Mouse (Mus musculus): ENCODE measurements around the gene Clic6.

The Clic6 gene

GRCm38 (mm10) chr16:92524651-92525050 lies 39.1 kb downstream of the Clic6 start:
- no peak for DNase-seq (ENCODE audit: low read depth, low spot score)

- no peak for DNase-seq (ENCODE audit: low read depth, low spot score)
Observed at GRCm38 (mm10) chr16:92525919-92526318, 40.4 kb downstream of the Clic6 start.

DNA sequence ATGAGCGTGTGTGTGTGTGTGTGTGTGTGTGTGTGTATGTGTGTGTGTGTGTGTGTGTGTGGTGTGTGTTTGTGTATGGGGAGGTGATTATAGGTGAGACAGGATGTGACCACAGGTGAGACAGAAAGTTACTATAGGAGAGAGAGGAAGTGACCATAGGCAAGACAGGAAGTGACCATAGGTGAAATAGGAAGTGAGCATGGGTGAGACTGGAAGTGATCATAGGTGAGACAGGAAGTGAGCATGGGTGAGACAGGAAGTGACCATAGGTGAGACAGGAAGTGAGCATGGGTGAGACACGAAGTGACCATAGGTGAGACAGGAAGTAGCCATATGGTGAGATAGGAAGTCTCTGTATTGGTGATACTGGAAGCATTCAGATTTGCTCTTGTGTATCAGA lies 49.7 kb downstream of the Clic6 start:
- peak; percentile 13 for DNase-seq (ENCODE audit: low read depth, low spot score)

DNA sequence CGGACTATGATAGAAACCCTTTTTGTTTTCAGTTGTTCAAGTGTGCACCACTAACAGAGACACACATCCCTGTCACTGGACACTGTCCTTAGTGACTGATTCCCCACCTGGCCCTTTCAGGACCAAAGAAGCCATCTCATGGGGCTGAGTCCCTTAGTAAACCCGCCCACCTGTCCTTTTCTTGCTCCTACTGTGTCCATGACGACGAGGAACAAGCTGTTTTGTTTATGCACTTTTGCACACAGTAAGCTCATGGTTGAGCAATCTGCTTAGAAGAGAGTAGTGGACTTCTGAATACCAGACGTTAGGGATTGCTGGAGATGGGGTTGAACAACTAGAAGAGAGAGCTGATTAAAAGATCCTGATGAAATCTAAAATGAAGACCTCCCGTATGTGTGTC lies 52.8 kb downstream of the Clic6 start:
- no peak for DNase-seq (ENCODE audit: low read depth, low spot score)

DNA sequence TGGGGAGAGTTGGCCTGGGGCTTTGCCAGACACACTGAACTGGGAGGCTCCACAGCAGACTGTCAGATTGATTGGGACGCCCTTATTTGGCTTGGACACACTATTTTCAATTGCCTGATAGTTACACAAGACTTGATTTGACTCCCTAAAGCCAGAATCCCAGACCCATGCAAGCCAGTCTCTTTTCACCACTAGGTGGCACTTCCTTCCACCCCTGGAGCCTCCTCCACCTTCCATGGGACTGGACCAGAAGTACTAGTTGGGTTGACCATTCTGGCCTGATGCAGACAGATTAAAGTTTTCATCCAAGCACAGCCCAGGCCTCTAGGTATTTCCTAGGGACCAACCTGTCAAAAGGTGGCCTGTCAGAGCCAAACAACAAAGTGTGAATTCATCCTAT lies 58.7 kb downstream of the Clic6 start:
- DNase-seq (ENCODE audit: low read depth, low spot score) = no peak

GRCm38 (mm10) chr16:92548651-92549050 lies 63.1 kb downstream of the Clic6 start:
- DNase-seq (ENCODE audit: low read depth, low spot score) = no peak

DNA sequence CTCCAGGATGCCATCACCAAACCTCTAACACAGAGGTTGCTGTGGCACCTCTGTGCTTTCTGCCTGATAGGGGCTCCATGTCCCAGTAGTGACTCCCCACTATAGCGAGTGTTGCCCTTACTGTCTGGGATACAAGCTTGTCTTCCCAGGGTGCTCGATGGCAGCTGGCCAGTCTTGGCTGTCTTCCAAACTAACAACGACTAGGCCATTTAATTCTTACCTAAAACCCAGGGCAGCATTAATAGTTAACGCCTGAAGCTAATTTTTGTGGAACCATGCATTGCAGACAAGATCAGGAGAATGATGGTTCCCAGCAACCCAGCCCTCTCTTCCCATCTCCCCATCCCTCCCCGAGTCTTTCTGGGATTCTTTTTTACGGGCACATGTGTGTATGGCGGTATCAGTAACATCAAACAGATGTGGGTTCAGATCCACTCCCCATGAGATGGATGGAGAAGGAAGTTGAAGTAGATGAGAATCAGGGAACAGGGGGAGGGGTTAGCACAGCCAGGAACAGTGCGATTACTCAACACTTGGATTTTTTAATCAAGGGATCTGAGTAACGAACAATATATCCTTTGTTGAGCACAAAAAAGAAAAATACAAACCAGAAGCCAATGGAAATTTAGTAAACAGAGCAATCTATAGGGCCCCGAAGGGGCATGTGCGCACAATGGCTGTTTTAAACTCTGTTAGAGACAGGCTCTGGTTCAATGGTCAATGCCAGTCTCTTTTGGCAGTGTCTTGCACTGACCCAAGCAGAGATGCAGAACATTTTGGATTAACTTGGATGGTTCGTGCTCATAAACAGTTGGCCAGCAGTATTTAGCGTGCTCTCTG lies 66.0 kb downstream of the Clic6 start:
- no peak for DNase-seq (ENCODE audit: low read depth, low spot score)

DNA sequence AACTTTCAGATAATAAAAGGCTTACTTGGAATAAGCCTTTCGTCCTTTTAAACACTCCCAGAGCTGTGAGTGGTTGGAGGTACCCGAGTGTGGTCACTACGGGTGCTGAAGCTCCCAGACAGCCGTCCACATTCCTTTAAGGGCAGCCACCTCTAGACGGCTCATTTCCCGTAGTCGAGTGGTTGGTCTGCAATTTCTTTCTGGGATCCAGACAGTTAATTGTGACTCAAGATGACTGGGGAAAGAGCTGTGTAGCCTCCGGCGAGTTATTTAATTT lies 66.5 kb downstream of the Clic6 start:
- no peak for DNase-seq (ENCODE audit: low read depth, low spot score)

DNA sequence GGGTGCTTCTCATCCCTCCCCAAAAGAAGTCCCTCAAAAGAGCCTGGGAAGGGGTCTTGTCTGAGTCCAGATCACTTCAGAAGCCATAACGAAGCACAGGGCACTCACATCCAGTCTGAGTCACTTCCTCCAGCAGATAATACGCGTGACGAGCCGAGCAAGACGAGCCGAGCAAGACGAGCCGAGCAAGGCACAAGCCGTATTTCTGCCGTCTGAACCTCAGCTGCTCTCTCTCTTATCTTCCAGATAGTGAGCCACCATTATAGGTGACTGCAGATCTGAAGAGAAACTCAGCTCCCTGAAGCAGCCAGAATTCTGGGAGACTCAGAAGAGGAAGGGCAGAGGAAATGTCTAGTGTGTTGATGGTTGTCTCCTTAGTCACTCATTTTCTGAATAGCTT lies 67.3 kb downstream of the Clic6 start:
- peak; percentile 9 for DNase-seq (ENCODE audit: low read depth, low spot score)

DNA sequence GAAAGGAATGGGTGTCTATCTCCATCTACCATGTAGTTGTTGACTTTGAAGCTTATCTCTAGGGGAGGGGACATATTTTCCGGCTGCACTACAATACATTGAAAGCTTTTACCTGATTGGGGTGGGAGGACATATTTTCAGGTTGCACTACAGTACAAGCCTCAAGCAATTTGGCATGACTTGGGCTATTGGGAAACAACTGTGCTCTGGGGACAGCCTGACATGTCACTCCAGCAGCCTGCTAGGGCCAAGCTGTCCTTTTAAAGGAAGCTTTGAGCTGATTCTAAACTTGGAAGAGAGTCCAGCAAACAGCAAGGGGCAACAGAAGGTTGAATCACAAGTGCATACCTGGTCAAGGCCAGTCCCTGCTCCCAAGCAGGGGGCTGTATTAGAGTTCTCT lies 69.5 kb downstream of the Clic6 start:
- DNase-seq (ENCODE audit: low read depth, low spot score) = no peak

DNA sequence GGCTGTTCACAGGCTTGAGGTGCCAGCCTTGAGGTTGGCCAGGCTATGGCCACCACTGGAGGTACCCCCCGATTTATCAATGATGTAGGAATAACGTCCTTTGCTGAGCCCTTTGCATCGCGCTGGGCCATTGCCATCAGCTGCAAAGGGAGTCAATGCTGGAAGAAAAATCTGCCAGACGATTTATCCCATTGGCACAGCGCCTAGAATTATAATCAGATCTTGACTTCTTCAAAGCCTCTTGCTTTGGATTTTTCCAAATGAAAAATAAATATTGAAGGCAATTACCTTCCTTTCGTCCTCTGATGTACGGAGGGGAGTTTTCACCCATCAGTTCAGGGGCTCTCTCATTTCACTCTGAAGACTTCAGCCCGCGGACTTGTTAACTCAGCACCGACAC lies 79.8 kb downstream of the Clic6 start:
- no peak for DNase-seq (ENCODE audit: low read depth, low spot score)

DNA sequence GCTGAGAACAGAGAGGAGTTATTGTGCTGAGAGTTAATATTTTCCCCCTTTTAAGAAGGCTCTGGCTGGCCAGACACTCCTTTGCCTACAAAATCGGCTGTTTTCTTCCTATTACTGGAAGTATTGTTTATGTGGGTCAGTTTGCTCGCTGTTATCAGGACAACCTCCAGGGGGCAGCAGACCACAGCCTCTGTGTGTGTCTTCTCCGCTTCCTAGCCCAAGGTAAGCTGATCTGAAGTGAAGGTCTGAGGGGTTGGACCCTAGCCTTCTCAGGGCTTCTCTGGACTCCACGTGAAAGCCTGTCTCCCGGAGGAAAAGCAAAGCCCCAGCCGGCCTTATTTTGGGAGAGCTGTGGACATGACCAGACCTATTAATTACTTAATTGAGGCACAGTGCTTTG lies 80.2 kb downstream of the Clic6 start:
- DNase-seq (ENCODE audit: low read depth, low spot score) = peak; percentile 65

DNA sequence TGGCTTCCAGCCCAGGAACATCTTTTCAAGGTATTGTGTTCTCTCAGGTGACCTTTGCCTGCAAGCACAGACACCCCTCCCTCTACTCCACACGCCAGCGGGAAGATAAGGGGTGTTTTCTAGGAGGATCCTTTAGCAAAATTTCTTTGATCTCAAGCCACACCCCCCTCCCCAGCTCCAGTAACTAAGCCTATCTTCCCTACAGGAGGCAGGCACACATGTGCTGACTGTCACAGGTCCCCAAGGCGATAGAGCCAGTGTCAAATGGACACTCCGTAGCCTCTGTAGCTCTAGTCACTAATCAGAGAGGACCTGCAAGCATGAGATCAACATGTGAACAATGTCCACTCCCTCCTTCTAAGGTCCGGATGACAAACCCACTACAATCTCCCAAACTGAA lies 80.6 kb downstream of the Clic6 start:
- DNase-seq (ENCODE audit: low read depth, low spot score) = no peak

DNA sequence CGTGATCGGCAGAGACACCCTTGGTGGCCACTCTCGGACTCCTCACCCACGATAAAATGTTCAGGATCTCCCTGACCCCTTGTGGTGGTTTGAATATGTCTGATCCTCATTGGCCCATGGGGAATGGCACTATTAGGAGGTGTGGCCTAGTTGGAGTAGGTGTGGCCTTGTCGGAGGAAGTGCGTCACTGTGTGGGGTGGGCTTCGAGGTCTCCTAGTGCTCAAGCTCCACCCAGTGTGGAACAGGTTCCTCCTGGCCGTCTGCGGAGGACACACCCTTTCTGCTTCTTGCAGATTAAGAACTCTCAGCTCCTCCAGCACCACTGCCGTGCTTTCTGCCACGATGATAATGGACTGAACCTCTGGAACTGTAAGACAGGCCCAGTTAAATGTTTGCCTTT lies 85.7 kb downstream of the Clic6 start:
- no peak for DNase-seq (ENCODE audit: low read depth, low spot score)

DNA sequence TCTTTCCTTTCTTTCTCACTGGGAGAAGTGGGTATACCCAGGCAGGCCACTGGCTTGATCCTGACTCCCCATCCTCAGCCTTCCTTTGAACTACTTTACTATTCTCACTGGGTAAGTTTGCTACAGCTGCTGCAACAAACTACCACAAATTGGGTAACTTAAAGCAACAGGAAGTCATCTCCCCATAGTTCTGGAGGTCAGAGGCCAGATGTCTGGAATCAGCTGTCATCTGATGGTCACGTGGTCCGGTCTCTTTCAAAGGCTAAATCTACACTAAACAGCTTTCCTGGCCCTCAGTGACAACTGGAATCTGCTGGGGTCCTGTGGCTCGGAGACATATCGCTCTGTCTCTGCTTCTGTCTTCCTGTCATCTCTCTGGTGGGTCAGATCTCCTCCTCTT lies 87.7 kb downstream of the Clic6 start:
- no peak for DNase-seq (ENCODE audit: low read depth, low spot score)

DNA sequence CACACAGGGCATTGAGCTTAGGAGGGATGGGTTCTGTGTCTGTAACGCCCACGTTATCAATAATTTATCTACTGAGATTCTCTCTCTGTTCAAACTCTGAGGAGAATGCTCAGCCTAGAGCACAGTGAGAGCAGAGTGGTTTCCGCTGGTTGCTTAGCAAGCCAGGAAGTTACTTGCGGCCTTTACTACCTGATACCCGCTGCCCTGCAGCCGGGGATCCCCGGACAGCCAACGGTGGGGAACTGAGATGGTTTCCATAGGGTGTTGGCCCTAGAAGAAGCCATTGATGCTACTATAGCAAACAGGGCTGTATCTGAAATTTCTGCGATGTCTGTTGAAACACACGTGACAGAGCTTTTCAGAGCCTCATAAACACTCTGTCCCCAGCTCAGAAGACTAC lies 90.3 kb downstream of the Clic6 start:
- peak; percentile 21 for DNase-seq (ENCODE audit: low read depth, low spot score)

GRCm38 (mm10) chr16:92577381-92577780 lies 91.8 kb downstream of the Clic6 start:
- DNase-seq (ENCODE audit: low read depth, low spot score) = no peak

- DNase-seq (ENCODE audit: low read depth, low spot score) = no peak
Observed at GRCm38 (mm10) chr16:92578915-92579653, 93.5 kb downstream of the Clic6 start.

DNA sequence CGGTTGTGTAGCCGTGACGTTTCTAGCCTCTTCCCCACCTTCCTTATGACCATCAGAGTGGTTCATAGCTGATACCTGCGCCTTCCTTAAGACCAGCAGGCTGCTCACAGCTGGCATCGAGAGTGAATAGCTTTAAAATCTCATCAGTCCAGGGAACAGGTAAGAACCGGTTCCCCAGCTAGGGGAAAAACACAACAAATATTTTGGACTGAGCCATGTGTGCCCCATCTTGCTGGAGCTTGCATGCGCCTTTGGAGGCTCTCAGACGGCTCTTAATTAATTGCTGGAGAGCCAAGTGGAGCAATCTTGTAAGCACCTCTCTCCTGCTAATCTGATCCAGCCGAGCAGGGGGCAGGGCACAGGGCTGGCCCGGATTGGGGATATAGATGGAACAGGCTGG lies 95.4 kb downstream of the Clic6 start:
- DNase-seq (ENCODE audit: low read depth, low spot score) = no peak

- DNase-seq (ENCODE audit: low read depth, low spot score) = no peak
Observed at GRCm38 (mm10) chr16:92581767-92582166, 96.2 kb downstream of the Clic6 start.

DNA sequence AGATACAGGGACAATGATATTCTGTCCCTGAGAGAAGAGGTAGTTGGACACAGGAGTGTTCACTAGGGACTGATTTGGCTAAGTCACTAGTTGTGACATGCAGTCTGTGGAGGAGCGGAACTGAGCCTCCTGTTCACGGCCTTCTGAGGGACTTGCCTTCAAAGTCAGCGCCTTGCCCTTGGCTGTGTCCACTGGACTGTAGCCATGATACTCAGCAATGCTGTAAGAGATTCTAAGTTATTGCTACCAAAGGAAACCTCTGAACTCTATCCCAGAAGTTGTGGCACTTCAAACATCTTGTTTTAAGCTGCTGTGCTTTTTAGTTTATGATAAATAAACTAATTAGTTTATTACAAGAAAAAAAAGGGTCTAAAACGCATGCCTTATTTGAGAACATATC lies 102.3 kb downstream of the Clic6 start:
- no peak for DNase-seq (ENCODE audit: low read depth, low spot score)
